Mouse (Mus musculus) frontal cortex, postnatal 14 days (tissue): ENCODE measurements around the gene Dcaf8.
A peak's percentile ranks its signal among the peaks of the same experiment; 100 is the strongest.

Experiments
- DNase-seq, 2 experiments: peaks; one replicate each; pipeline ENCODE4 v3.0.0; 2022; ENCODE audit warnings: low spot score in 2 of 2

Dcaf8 gene

GRCm38 (mm10) chr1:172147835-172148278 lies at the start of gene Dcaf8:
TSS of gene Dcaf8 (plus strand) at chr1:172148084.
- peak; percentile 92 to 94 for DNase-seq

GRCm38 (mm10) chr1:172099325-172100033 lies 48.4 kb upstream of the Dcaf8 start:
- no peak for DNase-seq

GRCm38 (mm10) chr1:172103619-172104018 lies 44.3 kb upstream of the Dcaf8 start:
- DNase-seq = no peak

- DNase-seq = no peak
Observed at GRCm38 (mm10) chr1:172105101-172105500, 42.8 kb upstream of the Dcaf8 start.

- DNase-seq = no peak
Observed at GRCm38 (mm10) chr1:172107777-172108477, 40.0 kb upstream of the Dcaf8 start.

- no peak for DNase-seq
Observed at GRCm38 (mm10) chr1:172116948-172117347, 30.9 kb upstream of the Dcaf8 start.

GRCm38 (mm10) chr1:172119100-172119499 lies 28.8 kb upstream of the Dcaf8 start:
- no peak for DNase-seq

GRCm38 (mm10) chr1:172119720-172120119 lies 28.2 kb upstream of the Dcaf8 start:
- DNase-seq = no peak

- DNase-seq = no peak
Observed at GRCm38 (mm10) chr1:172122671-172123070, 25.2 kb upstream of the Dcaf8 start.

- no peak for DNase-seq
Observed at GRCm38 (mm10) chr1:172124572-172124971, 23.3 kb upstream of the Dcaf8 start.

- peak; percentile 45 to 56 for DNase-seq
Observed at GRCm38 (mm10) chr1:172126376-172127347, 21.2 kb upstream of the Dcaf8 start, which contains the start of gene Pex19. TSS of gene Pex19 (plus strand) at chr1:172126755.

GRCm38 (mm10) chr1:172127487-172127886 lies 20.4 kb upstream of the Dcaf8 start:
- no peak for DNase-seq

- DNase-seq = no peak
Observed at GRCm38 (mm10) chr1:172128563-172128962, 19.3 kb upstream of the Dcaf8 start.

GRCm38 (mm10) chr1:172129108-172129507 lies 18.8 kb upstream of the Dcaf8 start:
- DNase-seq = peak in 1 of 2 experiments; percentile 18

GRCm38 (mm10) chr1:172129780-172130179 lies 18.1 kb upstream of the Dcaf8 start:
- no peak for DNase-seq

- no peak for DNase-seq
Observed at GRCm38 (mm10) chr1:172132319-172132718, 15.6 kb upstream of the Dcaf8 start.

- no peak for DNase-seq
Observed at GRCm38 (mm10) chr1:172133535-172133934, 14.3 kb upstream of the Dcaf8 start.

- DNase-seq = no peak
Observed at GRCm38 (mm10) chr1:172134072-172134471, 13.8 kb upstream of the Dcaf8 start.

GRCm38 (mm10) chr1:172140160-172140559 lies 7.7 kb upstream of the Dcaf8 start:
- DNase-seq = no peak

- no peak for DNase-seq
Observed at GRCm38 (mm10) chr1:172140825-172141224, 7.1 kb upstream of the Dcaf8 start.

GRCm38 (mm10) chr1:172141529-172141928 lies 6.4 kb upstream of the Dcaf8 start:
- DNase-seq = no peak

- peak in 1 of 2 experiments; percentile 37 for DNase-seq
Observed at GRCm38 (mm10) chr1:172143570-172143969, 4.3 kb upstream of the Dcaf8 start.
